Mouse (Mus musculus) kidney, adult 2 months (tissue): ENCODE data around the gene Rasl12. TPM values are rescaled to one million over a fixed set of nuclear protein-coding genes. Genes with fewer than 3 reads are reported as not detected.

Experiments used
- DNase-seq: peaks from one replicate; pipeline ENCODE4 v3.0.0; 2021
- H3K27ac ChIP-seq: fragments of 200-500 bp; 2 replicates; pipeline ENCODE4 v1.5.1; 2012; ENCODE audit warnings: low read depth, low read length, control low read depth, inconsistent platforms; ENCODE audit not compliant: insufficient read depth
- H3K27me3 ChIP-seq: fragments of 200-500 bp; replicated peaks from 2 replicates; pipeline ENCODE4 v1.6.1; 2012; ENCODE audit warnings: mild to moderate bottlenecking, moderate library complexity, low read length, inconsistent platforms; ENCODE audit not compliant: control insufficient read depth, insufficient read depth
- H3K36me3 ChIP-seq: fragments of 200-500 bp; 2 replicates; pipeline ENCODE4 v1.6.1; 2012; ENCODE audit warnings: mild to moderate bottlenecking, moderate library complexity, low read length, inconsistent platforms; ENCODE audit not compliant: control insufficient read depth, insufficient read depth
- H3K4me1 ChIP-seq: fragments of 200-500 bp; 2 replicates; pipeline ENCODE4 v1.6.1; 2011; ENCODE audit warnings: low read length; ENCODE audit not compliant: control insufficient read depth, insufficient read depth
- H3K4me3 ChIP-seq: fragments of 200-500 bp; 2 replicates; pipeline ENCODE4 v1.5.1; 2011; ENCODE audit warnings: mild to moderate bottlenecking, low read depth, low read length, control low read depth; ENCODE audit not compliant: insufficient read depth
- CTCF ChIP-seq: fragments of 200-500 bp; conservative IDR thresholded peaks from 2 replicates; pipeline ENCODE4 v1.5.1; 2011; ENCODE audit warnings: low read depth, mild to moderate bottlenecking, control low read depth, low read length, moderate library complexity, mixed read lengths; ENCODE audit not compliant: insufficient read depth, insufficient read length
- POLR2A ChIP-seq: fragments of 200-500 bp; IDR thresholded peaks from one replicate; pipeline ENCODE4 v1.6.1; 2011; ENCODE audit warnings: low read depth, low read length, control low read depth
- whole genome bisulfite sequencing: fragments of 180-500 bp; shearing (Covaris S2); methylation state at CpG from one replicate; pipeline ENCODE4 v1.1.7; 2018; 5-methylcytosine and 5-hydroxymethylcytosine counted together
- polyA plus RNA-seq: library from polyadenylated mRNA; depleted of rRNA; stranded (reverse); fragments of >200 nt; gene quantifications from 2 replicates; pipeline ENCODE4 v1.2.3, GENCODE M21; 2012

Gene Rasl12
- polyA plus RNA-seq, 1 experiment: 9.5 TPM

DNA sequence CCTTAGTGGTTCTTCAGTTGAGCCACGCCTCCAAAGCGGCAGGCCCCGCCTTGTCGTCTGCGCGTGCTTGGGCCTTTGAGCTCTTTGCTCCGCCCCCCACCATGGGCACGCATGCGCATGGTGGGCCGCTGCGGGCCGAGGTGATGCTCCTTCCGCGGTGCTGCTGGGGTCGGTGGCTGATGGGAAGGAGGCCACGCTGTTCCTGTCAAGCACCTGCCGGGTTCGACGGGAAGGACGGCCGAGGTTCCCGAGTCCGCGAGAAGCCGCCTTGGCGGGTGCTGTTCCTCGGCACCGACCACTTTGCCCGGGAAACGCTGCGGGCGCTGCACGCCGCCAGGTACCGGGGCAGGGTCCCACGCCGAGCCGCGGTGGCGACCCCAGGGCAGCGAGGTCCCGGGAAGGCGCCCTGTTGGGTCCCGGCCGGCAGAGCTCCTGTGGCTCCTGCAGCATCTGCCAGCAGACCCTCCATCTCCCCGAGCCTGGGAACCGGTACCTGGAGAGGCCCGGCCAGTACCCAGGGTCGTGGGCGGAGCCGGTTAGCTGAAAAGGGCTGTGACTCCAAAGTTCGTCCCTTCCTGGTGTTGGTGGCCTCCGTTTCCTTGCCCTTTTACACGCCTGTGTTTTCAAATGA lies 37.5 kb downstream of the Rasl12 start, which contains the start of gene Mtfmt:
TSS of gene Mtfmt (plus strand) at position 112 of the 631 bp plus-strand sequence.
- under 1% methylated on average over 54 of the region's 54 CpGs for WGBS
- TF ChIP-seq POLR2A (peak; percentile 42), CTCF (no peak)
- H3K27ac ChIP-seq: no peak within 1 kb of the TSS
- no peaks in the 10 kb centered on the region for H3K36me3 ChIP-seq
- H3K4me1 ChIP-seq: peaks cover 2% of the 10 kb centered on the region; the same call in 1 of the 2 replicates
- peak within 1 kb of the TSS; percentile 93 for H3K4me3 ChIP-seq
- DNase-seq: peak; percentile 97
- no peaks in the 10 kb centered on the region for H3K27me3 ChIP-seq

DNA sequence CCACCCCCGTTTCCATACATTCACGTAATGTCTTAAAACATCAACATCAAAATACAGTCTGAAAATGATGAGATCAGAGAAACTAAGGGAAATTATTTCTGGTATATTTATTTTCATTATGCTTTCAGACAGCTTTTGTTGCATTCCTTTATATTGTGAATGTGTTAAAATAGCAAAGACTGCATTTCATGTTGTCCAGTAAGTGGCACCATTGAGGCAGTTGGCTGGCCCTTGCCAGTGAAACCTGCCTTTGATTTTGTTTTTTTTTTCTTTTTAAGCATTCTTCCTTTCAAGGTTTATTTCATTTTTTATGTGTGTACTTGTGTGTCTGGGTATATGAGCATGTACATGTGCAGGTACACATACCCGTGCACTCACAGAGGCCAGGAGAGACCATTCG lies 46.4 kb downstream of the Rasl12 start:
- Histone ChIP-seq H3K4me3 (no peak overlapping the region), H3K4me1 (no peaks in the 10 kb centered on the region), H3K27ac (no peak overlapping the region), H3K36me3 (no peaks in the 10 kb centered on the region; the same call in 1 of the 2 replicates), H3K27me3 (no peaks in the 10 kb centered on the region)
- TF ChIP-seq CTCF: 0 out of 2 replicates have a peak, but pooled peaks have one; percentile 7
- TF ChIP-seq POLR2A: no peak
- whole genome bisulfite sequencing: 94% methylated on average over 4 of the region's 4 CpGs
- no peak for DNase-seq

DNA sequence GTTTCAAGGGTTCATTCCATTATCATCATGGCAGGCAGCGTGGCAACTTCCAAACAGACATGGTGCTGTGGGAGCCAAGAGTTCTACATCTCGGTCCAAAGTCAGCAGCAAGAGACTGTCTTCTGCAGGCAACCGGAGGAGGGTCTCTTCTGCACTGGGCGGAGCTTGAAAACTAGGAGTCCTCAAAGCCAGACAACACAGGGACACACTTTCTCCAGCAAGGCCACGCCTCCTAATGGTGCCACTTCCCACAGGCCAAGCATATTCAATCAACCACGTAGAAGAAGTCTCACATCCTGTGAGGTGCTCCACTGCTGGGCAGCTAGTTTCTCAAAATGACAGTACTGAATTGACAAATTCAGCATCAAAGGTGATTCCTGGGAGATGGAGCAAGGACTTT lies 49.6 kb downstream of the Rasl12 start:
- TF ChIP-seq POLR2A (no peak), CTCF (no peak)
- H3K27ac ChIP-seq: no peak overlapping the region
- no peaks in the 10 kb centered on the region for H3K4me1 ChIP-seq
- no peak for DNase-seq
- H3K4me3 ChIP-seq: no peak overlapping the region
- no peaks in the 10 kb centered on the region for H3K27me3 ChIP-seq
- H3K36me3 ChIP-seq: no peaks in the 10 kb centered on the region; the same call in 1 of the 2 replicates
- WGBS: 93% methylated on average over 6 of the region's 6 CpGs

DNA sequence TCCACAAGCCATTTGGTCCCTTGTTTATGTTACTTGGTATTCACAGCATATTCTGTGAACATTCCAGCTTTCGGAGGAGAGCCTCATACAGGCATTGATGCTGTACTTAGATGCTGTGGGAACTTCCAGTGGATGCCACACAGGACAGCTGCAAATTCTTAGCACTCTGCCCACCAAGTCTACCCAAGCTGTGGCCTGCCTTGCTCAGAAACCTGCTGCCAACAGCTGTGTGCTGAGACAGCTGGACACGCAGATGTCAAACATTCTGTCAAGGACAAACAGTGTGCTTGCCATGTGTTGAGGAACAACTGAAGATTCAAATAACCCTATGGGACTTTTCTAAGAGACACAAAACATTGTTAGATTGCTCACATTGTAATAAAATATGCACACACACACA lies 60.7 kb downstream of the Rasl12 start:
- WGBS: 94% methylated on average over 2 of the region's 2 CpGs
- no peak overlapping the region for H3K27ac ChIP-seq
- H3K4me3 ChIP-seq: no peak overlapping the region
- TF ChIP-seq CTCF (no peak), POLR2A (no peak)
- H3K27me3 ChIP-seq: no peaks in the 10 kb centered on the region
- H3K4me1 ChIP-seq: peaks cover 8% of the 10 kb centered on the region; the same call in 1 of the 2 replicates
- no peaks in the 10 kb centered on the region for H3K36me3 ChIP-seq
- DNase-seq: no peak

DNA sequence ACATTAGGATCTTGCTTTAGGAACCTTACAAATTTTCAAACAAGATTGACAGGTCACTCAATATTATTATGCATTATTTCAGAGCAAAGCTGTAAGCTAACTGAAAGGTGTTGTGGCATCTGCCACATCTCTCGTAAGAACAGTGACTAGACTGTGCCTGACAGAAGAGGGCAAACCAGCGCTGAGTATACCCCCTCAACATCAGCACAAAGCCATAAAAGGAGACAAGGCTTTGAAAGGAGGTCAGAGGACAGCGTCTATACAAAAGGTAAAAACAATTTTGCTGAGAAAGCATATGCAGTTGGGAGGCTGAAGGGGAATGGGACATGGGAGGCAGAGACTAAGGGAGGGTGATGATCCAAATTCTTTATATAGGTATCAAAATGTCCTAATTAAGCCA lies 61.9 kb downstream of the Rasl12 start:
- peaks cover 8% of the 10 kb centered on the region; the same call in 1 of the 2 replicates for H3K4me1 ChIP-seq
- TF ChIP-seq POLR2A (no peak), CTCF (no peak)
- H3K36me3 ChIP-seq: no peaks in the 10 kb centered on the region
- DNase-seq: no peak
- H3K27ac ChIP-seq: no peak overlapping the region
- no peaks in the 10 kb centered on the region for H3K27me3 ChIP-seq
- no peak overlapping the region for H3K4me3 ChIP-seq
- 52% methylated on average over 3 of the region's 3 CpGs for WGBS

DNA sequence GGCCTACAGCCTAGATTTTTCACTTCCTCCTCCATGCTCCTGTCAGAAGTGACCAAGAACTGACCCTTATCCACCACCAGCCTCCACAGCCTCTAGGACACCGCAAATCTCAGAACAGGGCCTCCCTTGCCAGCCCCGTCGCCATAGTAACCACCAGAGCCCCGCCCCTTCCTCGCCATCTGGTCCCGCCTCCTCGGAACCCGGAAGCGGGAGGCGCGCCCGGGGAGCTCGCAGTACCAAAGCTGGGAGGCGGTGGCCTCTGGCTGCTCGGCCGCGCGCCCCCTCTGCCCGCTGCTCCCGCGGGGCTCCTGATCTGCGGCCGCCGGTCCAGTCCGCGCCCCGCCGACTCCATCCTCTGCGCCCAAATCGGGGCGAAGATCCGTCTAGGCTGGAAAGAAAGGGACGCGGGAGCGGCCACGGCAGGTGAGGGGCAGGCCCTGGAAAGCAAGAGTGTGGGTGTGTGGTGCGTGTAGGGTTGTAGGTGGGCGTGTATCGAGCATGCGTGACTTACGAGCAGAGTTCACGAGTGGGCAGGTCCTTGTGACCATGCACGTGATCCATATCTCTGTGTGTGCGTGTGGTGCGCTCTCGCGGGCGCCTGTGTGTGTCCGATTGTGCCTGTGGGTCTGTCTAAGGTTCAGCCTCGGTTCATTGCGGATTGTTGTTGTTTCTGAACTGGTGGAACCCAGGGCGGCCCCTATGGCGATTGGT lies 62.6 kb downstream of the Rasl12 start, which contains the start of gene Spg21:
TSS of gene Spg21 (plus strand) at position 216 of the 711 bp plus-strand sequence.
- H3K4me1 ChIP-seq: peaks cover 8% of the 10 kb centered on the region; the same call in 1 of the 2 replicates
- DNase-seq: peak; percentile 97
- no peaks in the 10 kb centered on the region for H3K36me3 ChIP-seq
- peak within 1 kb of the TSS; percentile 90 for H3K4me3 ChIP-seq
- no peak for TF ChIP-seq POLR2A
- no peak for TF ChIP-seq CTCF
- under 1% methylated on average over 53 of the region's 53 CpGs for WGBS
- H3K27ac ChIP-seq: peak within 1 kb of the TSS; percentile 72
- no peaks in the 10 kb centered on the region for H3K27me3 ChIP-seq

DNA sequence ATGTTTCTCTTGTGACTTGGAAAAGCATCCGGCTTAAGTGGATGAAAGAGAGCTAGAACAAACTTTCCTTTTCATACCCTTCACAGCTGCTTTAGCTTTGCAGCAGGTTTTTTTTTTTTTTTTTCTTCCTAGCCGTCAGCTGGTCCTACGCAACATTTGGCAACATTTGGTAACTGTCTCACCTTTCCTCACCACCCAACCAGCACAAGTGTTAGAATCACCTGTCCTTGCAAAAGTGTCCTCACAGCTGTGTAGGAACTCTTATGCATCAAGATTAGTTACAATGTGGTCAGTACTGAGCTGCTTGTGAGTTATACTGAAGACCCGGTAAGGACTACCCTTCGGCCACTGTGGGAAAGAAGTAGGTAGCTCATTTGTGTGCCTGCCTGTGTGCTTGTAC lies 64.2 kb downstream of the Rasl12 start:
- no peak for DNase-seq
- WGBS: 63% methylated on average over 5 of the region's 5 CpGs
- peaks cover 8% of the 10 kb centered on the region; the same call in 1 of the 2 replicates for H3K4me1 ChIP-seq
- no peaks in the 10 kb centered on the region for H3K36me3 ChIP-seq
- no peak overlapping the region for H3K27ac ChIP-seq
- H3K27me3 ChIP-seq: no peaks in the 10 kb centered on the region
- no peak for TF ChIP-seq CTCF
- no peak for TF ChIP-seq POLR2A
- no peak overlapping the region for H3K4me3 ChIP-seq
